Mouse (Mus musculus) lung, postnatal 0 days (tissue): ENCODE measurements around the gene Cyb5r3.

Experiments used
- CTCF ChIP-seq: IDR thresholded peaks from 2 replicates; pipeline ENCODE4 v1.5.1; 2016; ENCODE audit warnings: antibody characterized with exemption, mild to moderate bottlenecking
- EP300 ChIP-seq: IDR thresholded peaks from 2 replicates; pipeline ENCODE4 v1.6.1; 2016; ENCODE audit warnings: antibody characterized with exemption, mild to moderate bottlenecking, control low read depth

GRCm38 (mm10) chr15:83215322-83216216, 43.2 kb upstream of the Cyb5r3 start:
- TF ChIP-seq CTCF (no peak), EP300 (peak; percentile 72)
